7 mouse cellular contexts compared by ENCODE assay signal in genomic region chr10:88732309-88732622, GRCm38 (mm10). TPM values are rescaled to one million over a fixed set of nuclear protein-coding genes. Genes with fewer than 3 reads are reported as not detected.
DNase-seq lines count a peak whose midpoint lies in the region; ATAC-seq and TF ChIP-seq lines count a peak whose summit lies in the region.

No protein-coding gene starts in this region.

- H3K36me3 ChIP-seq in thymus, adult 2 months (ENCODE audit: control insufficient read depth, insufficient read depth, low read length), result peaks cover 9% of the 10 kb centered on the region
- peaks cover 8% of the 10 kb centered on the region for H3K36me3 ChIP-seq in embryonic facial prominence, embryonic 15.5 days
- H3K36me3 ChIP-seq in limb, embryonic 13.5 days, result peaks cover 20% of the 10 kb centered on the region
- peaks cover 12% of the 10 kb centered on the region for H3K36me3 ChIP-seq in stomach, embryonic 14.5 days (ENCODE audit: control insufficient read depth, insufficient read depth, low read length)

- H3K4me1 ChIP-seq in thymus, adult 2 months (replicated peaks; ENCODE audit: control insufficient read depth, insufficient read depth, low read length), result peaks cover 13% of the 10 kb centered on the region
- H3K4me1 ChIP-seq in embryonic facial prominence, embryonic 15.5 days, result peaks cover 14% of the 10 kb centered on the region
- H3K4me1 ChIP-seq in limb, embryonic 13.5 days, result peaks cover 12% of the 10 kb centered on the region
- H3K4me1 ChIP-seq in stomach, embryonic 14.5 days (ENCODE audit: control insufficient read depth, insufficient read depth, low read length), result 0 out of 2 replicates have a peak, but pooled peaks cover 7% of the 10 kb centered on the region

- TF ChIP-seq POLR2A in thymus, adult 2 months (IDR thresholded peaks at IDR 0.05; ENCODE audit: control insufficient read depth, extremely low read depth, insufficient read depth, low read length, poor library complexity), result no peak

- no peak for DNase-seq in thymus, adult 2 months
- no peak for DNase-seq in thymus, postnatal 14 days
- no peak for DNase-seq in thymus, postnatal 10 days (ENCODE audit: low spot score in 2 of 2)
- DNase-seq in kidney, postnatal 14 days, result no peak

- peak overlapping the region; percentile 90 for H3K4me3 ChIP-seq in thymus, adult 2 months (ENCODE audit: control insufficient read depth, insufficient read depth, low read length)
- peak overlapping the region; percentile 99 for H3K4me3 ChIP-seq in embryonic facial prominence, embryonic 15.5 days (replicated peaks)
- H3K4me3 ChIP-seq in limb, embryonic 13.5 days, result peak overlapping the region; percentile 99
- peak overlapping the region; percentile 95 for H3K4me3 ChIP-seq in stomach, embryonic 14.5 days (ENCODE audit: low read depth, low read length)

- no peak overlapping the region for H3K27ac ChIP-seq in thymus, adult 2 months (ENCODE audit: control insufficient read depth, insufficient read depth, low read length)
- no peak overlapping the region for H3K27ac ChIP-seq in embryonic facial prominence, embryonic 15.5 days (replicated peaks)
- no peak overlapping the region for H3K27ac ChIP-seq in limb, embryonic 13.5 days
- no peak overlapping the region for H3K27ac ChIP-seq in stomach, embryonic 14.5 days (ENCODE audit: low read length)

- H3K27me3 ChIP-seq in thymus, adult 2 months (ENCODE audit: control insufficient read depth, insufficient read depth, low read length), result no peaks in the 10 kb centered on the region
- H3K27me3 ChIP-seq in embryonic facial prominence, embryonic 15.5 days, result no peaks in the 10 kb centered on the region
- H3K27me3 ChIP-seq in limb, embryonic 13.5 days, result no peaks in the 10 kb centered on the region
- H3K27me3 ChIP-seq in stomach, embryonic 14.5 days (ENCODE audit: control insufficient read depth, insufficient read depth, low read length), result no peaks in the 10 kb centered on the region

- TF ChIP-seq CTCF in thymus, adult 2 months (IDR thresholded peaks at IDR 0.05; ENCODE audit: borderline replicate concordance, control insufficient read depth, extremely low read depth, insufficient read depth, low read length, poor library complexity), result no peak

- WGBS in thymus, adult 2 months, result 9% methylated on average over 6 of the region's 6 CpGs
- WGBS in embryonic facial prominence, embryonic 15.5 days, result 11% methylated on average over 6 of the region's 6 CpGs
- WGBS in limb, embryonic 13.5 days, result 9% methylated on average over 6 of the region's 6 CpGs
- 17% methylated on average over 6 of the region's 6 CpGs for WGBS in stomach, embryonic 14.5 days

- H3K9me3 ChIP-seq in embryonic facial prominence, embryonic 15.5 days (replicated peaks), result no peaks in the 10 kb centered on the region
- H3K9me3 ChIP-seq in limb, embryonic 13.5 days, result no peaks in the 10 kb centered on the region
- H3K9me3 ChIP-seq in stomach, embryonic 14.5 days (ENCODE audit: control insufficient read depth, low read depth, low read length), result no peaks in the 10 kb centered on the region

- no peak for ATAC-seq in embryonic facial prominence, embryonic 15.5 days (ENCODE audit: insufficient number of reproducible peaks, low FRiP score, low TSS enrichment, low read depth)
- no peak for ATAC-seq in limb, embryonic 13.5 days (ENCODE audit: low FRiP score, low read depth)
- ATAC-seq in stomach, embryonic 14.5 days (ENCODE audit: insufficient number of reproducible peaks, insufficient read depth, low FRiP score, low read depth), result no peak

- peak overlapping the region; percentile 94 for H3K9ac ChIP-seq in embryonic facial prominence, embryonic 15.5 days
- peak overlapping the region; percentile 97 for H3K9ac ChIP-seq in limb, embryonic 13.5 days
- peak overlapping the region; percentile 94 for H3K9ac ChIP-seq in stomach, embryonic 14.5 days (replicated peaks; ENCODE audit: low read depth, low read length)

- H3K4me2 ChIP-seq in embryonic facial prominence, embryonic 15.5 days (replicated peaks), result peak overlapping the region; percentile 77
- peak overlapping the region; percentile 89 for H3K4me2 ChIP-seq in limb, embryonic 13.5 days (replicated peaks)
- H3K4me2 ChIP-seq in stomach, embryonic 14.5 days (replicated peaks; ENCODE audit: low read depth, low read length), result peak overlapping the region; percentile 89

RNA-seq across cellular contexts. Expression of gene Arl1, which starts 1.6 kb away (rescaled TPM):
- 12.9 and 18.5 TPM in 2 replicates for polyA plus RNA-seq in thymus, adult 2 months (2012; rRNA removed)
- polyA plus RNA-seq in embryonic facial prominence, embryonic 15.5 days (2015; fragmentation: Nextera tagmentation; extraction: Ambion mirVana), result 210 and 225 TPM in 2 replicates
- polyA plus RNA-seq in limb, embryonic 13.5 days (2015; fragmentation: Nextera tagmentation; extraction: Ambion mirVana), result 226 and 227 TPM in 2 replicates
- 194 and 196 TPM in 2 replicates for polyA plus RNA-seq in stomach, embryonic 14.5 days (2014; fragmentation: Nextera tagmentation; extraction: Ambion mirVana)

RNA-seq across cellular contexts. Expression of gene Spic, which starts 47.5 kb away (rescaled TPM):
- polyA plus RNA-seq in thymus, adult 2 months (2012; rRNA removed), result 2.4 and 2.7 TPM in 2 replicates
- 0.18 and 0.20 TPM in 2 replicates for polyA plus RNA-seq in embryonic facial prominence, embryonic 15.5 days (2015; fragmentation: Nextera tagmentation; extraction: Ambion mirVana)
- not detected in 2 replicates for polyA plus RNA-seq in limb, embryonic 13.5 days (2015; fragmentation: Nextera tagmentation; extraction: Ambion mirVana)
- polyA plus RNA-seq in stomach, embryonic 14.5 days (2014; fragmentation: Nextera tagmentation; extraction: Ambion mirVana), result 0.26 and 0.32 TPM in 2 replicates
